Mouse (Mus musculus): ENCODE results near the gene Skap1. TPM values are rescaled to one million over a fixed set of nuclear protein-coding genes. Genes with fewer than 3 reads are reported as not detected.
"Not testable (repeated sequence)": the region's sequence is repeated elsewhere in the genome, so short reads cannot be mapped to it uniquely, and the experiment has no call there.

The Skap1 gene
- total RNA-seq, 2 experiments from 2014 or later: 1.4 to 2.0 TPM

- no peak for DNase-seq (ENCODE audit: low spot score in 2 of 2)
Measured at GRCm38 (mm10) chr11:96775063-96775462, 310.7 kb downstream of the Skap1 start.

- DNase-seq (ENCODE audit: low spot score in 2 of 2): no peak
Measured at GRCm38 (mm10) chr11:96775665-96776064, 311.3 kb downstream of the Skap1 start.

- no peak for DNase-seq (ENCODE audit: low spot score in 2 of 2)
Measured at GRCm38 (mm10) chr11:96776068-96776467, 311.7 kb downstream of the Skap1 start.

GRCm38 (mm10) chr11:96776968-96777962 lies 312.9 kb downstream of the Skap1 start, which contains the start of gene Snx11:
Gene Snx11 (minus strand): TSS chr11:96777559.
- DNase-seq (ENCODE audit: low spot score in 2 of 2): peak; percentile 99

GRCm38 (mm10) chr11:96778061-96778627 lies 313.8 kb downstream of the Skap1 start:
- DNase-seq (ENCODE audit: low spot score in 2 of 2): not testable (repeated sequence)

- no peak for DNase-seq (ENCODE audit: low spot score in 2 of 2)
Measured at GRCm38 (mm10) chr11:96780306-96780705, 315.9 kb downstream of the Skap1 start.

GRCm38 (mm10) chr11:96781425-96781824 lies 317.0 kb downstream of the Skap1 start:
- DNase-seq (ENCODE audit: low spot score in 2 of 2): no peak

- DNase-seq (ENCODE audit: low spot score in 2 of 2): peak; percentile 77 to 79
Measured at GRCm38 (mm10) chr11:96784847-96785246, 320.5 kb downstream of the Skap1 start.

GRCm38 (mm10) chr11:96786731-96787450 lies 322.5 kb downstream of the Skap1 start:
- DNase-seq (ENCODE audit: low spot score in 2 of 2): no peak

- peak; percentile 88 to 93 for DNase-seq (ENCODE audit: low spot score in 2 of 2)
Measured at GRCm38 (mm10) chr11:96788871-96789795, 324.7 kb downstream of the Skap1 start, which contains the start of gene Cbx1. Gene Cbx1 (plus strand): TSS chr11:96789127.

- DNase-seq (ENCODE audit: low spot score in 2 of 2): no peak
Measured at GRCm38 (mm10) chr11:96789990-96790389, 325.6 kb downstream of the Skap1 start.

GRCm38 (mm10) chr11:96790681-96791080 lies 326.3 kb downstream of the Skap1 start:
- no peak for DNase-seq (ENCODE audit: low spot score in 2 of 2)

GRCm38 (mm10) chr11:96795491-96795890 lies 331.1 kb downstream of the Skap1 start:
- no peak for DNase-seq (ENCODE audit: low spot score in 2 of 2)

GRCm38 (mm10) chr11:96796081-96796480 lies 331.7 kb downstream of the Skap1 start:
- no peak for DNase-seq (ENCODE audit: low spot score in 2 of 2)

GRCm38 (mm10) chr11:96796586-96796985 lies 332.2 kb downstream of the Skap1 start:
- no peak for DNase-seq (ENCODE audit: low spot score in 2 of 2)

- no peak for DNase-seq (ENCODE audit: low spot score in 2 of 2)
Measured at GRCm38 (mm10) chr11:96799511-96799910, 335.1 kb downstream of the Skap1 start.

GRCm38 (mm10) chr11:96805606-96806005 lies 341.2 kb downstream of the Skap1 start:
- no peak for DNase-seq (ENCODE audit: low spot score in 2 of 2)

- DNase-seq (ENCODE audit: low spot score in 2 of 2): no peak
Measured at GRCm38 (mm10) chr11:96808066-96808465, 343.7 kb downstream of the Skap1 start.
